Mouse (Mus musculus) adrenal gland, postnatal 4 days (tissue): ENCODE results near the gene Rab38. TPM values are rescaled to one million over a fixed set of nuclear protein-coding genes. Genes with fewer than 3 reads are reported as not detected.

Experiments
- DNase-seq, 2 experiments: peaks; one replicate each; pipeline ENCODE4 v3.0.0; 2021 to 2022; ENCODE audit warnings: low spot score in 2 of 2, mixed read lengths in 2 of 2
- total RNA-seq, 2 experiments: library from RNA; stranded (reverse); gene quantifications; 2 replicates each; pipeline ENCODE4 v1.2.3; 2021

Gene Rab38
- total RNA-seq, 2 experiments from 2014 or later = 1.4 to 1.8 TPM

- no peak for DNase-seq
Measured at GRCm38 (mm10) chr7:88522481-88522880, 92.4 kb downstream of the Rab38 start.

- no peak for DNase-seq
Measured at GRCm38 (mm10) chr7:88527100-88527671, 97.1 kb downstream of the Rab38 start.

GRCm38 (mm10) chr7:88536127-88536531, 106.1 kb downstream of the Rab38 start:
- DNase-seq = no peak

GRCm38 (mm10) chr7:88536743-88537142, 106.7 kb downstream of the Rab38 start:
- no peak for DNase-seq

Other genes starting within 250 kb of the Rab38 start
- gene Ctsc, start 152.2 kb upstream of the Rab38 start, total RNA-seq = 10 to 100 TPM; 26.0 to 27.3 TPM